Mouse (Mus musculus) urinary bladder, postnatal 4 days (tissue): ENCODE results near the gene Klk1b8.
"Not testable (repeated sequence)": the region's sequence is repeated elsewhere in the genome, so short reads cannot be mapped to it uniquely, and the experiment has no call there.

ENCODE experiments used
- DNase-seq, 2 experiments: peaks; one replicate each; pipeline ENCODE4 v3.0.0; 2021 to 2022; ENCODE audit warnings: low spot score in 2 of 2

Klk1b8 gene

DNA sequence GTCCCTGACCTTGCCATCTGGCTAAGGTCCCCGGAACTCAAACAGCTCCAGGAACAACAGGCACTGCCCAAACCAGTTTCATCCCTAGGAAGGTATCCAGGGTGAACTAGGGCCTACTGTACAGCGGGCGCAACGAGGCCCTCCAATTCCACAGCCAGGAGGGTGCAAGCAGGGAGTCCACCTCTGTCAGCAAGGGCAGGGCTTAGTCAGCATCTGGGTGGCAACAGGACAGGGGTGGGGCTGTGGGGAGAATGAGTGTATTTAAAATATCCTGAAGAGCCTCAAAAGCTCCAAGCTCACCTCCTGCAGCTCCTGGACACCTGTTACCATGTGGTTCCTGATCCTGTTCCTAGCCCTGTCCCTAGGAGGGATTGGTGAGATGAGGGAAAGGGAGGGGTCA is 45.1 kb downstream of the Klk1b8 start, which contains the start of gene Klk1b11:
TSS of gene Klk1b11 (plus strand) at position 301 of the 400 bp plus-strand sequence.
- DNase-seq = not testable (repeated sequence)
